Mouse (Mus musculus): ENCODE data around the gene Vpreb1. TPM values are rescaled to one million over a fixed set of nuclear protein-coding genes. Genes with fewer than 3 reads are reported as not detected.
"Not testable (repeated sequence)": the region's sequence is repeated elsewhere in the genome, so short reads cannot be mapped to it uniquely, and the experiment has no call there.

Gene Vpreb1
- polyA plus RNA-seq, 1 experiment = 0.83 TPM

GRCm38 (mm10) chr16:16856731-16857476 lies 13.7 kb downstream of the Vpreb1 start:
- H3K36me3 ChIP-seq (ENCODE audit: control insufficient read depth, insufficient read depth) = no peaks in the 10 kb centered on the region

GRCm38 (mm10) chr16:16856054-16856453 lies 14.6 kb downstream of the Vpreb1 start:
- H3K27me3 ChIP-seq (ENCODE audit: control insufficient read depth, insufficient read depth, insufficient read length); H3K4me2 ChIP-seq (ENCODE audit: low read depth); H3K79me2 ChIP-seq (ENCODE audit: control insufficient read depth, insufficient read depth); H3ac ChIP-seq (ENCODE audit: control insufficient read depth, insufficient read length); H3K36me3 ChIP-seq (ENCODE audit: control insufficient read depth, insufficient read depth); H3K4me3 ChIP-seq: not testable (repeated sequence)

More at GRCm38 (mm10) chr16:16856731-16857476, 13.7 kb downstream of the Vpreb1 start:
- Histone ChIP-seq H3ac (ENCODE audit: control insufficient read depth, insufficient read length) (no peak overlapping the region), H3K79me2 (ENCODE audit: control insufficient read depth, insufficient read depth) (no peaks in the 10 kb centered on the region), H3K4me3 (no peak overlapping the region), H3K4me2 (ENCODE audit: low read depth) (no peak overlapping the region), H3K27me3 (ENCODE audit: control insufficient read depth, insufficient read depth, insufficient read length) (peaks cover 4% of the 10 kb centered on the region)
- no peak for TF ChIP-seq E2F4 (IDR thresholded peaks at IDR 0.05; ENCODE audit: insufficient read depth)
- no peak for TF ChIP-seq TCF3 (IDR thresholded peaks at IDR 0.05; ENCODE audit: insufficient read length, low read depth)
- TF ChIP-seq TCF12 (IDR thresholded peaks at IDR 0.05; ENCODE audit: insufficient read depth, poor library complexity, severe bottlenecking) = no peak
- no peak for TF ChIP-seq MYOG (IDR thresholded peaks at IDR 0.05; ENCODE audit: control insufficient read depth in 1 of 3, insufficient read depth in 1 of 3, insufficient read length in 2 of 3, low read depth in 2 of 3)
- no peak for TF ChIP-seq REST (IDR thresholded peaks at IDR 0.05; ENCODE audit: insufficient read depth, insufficient read length)
- no peak for TF ChIP-seq CEBPB (IDR thresholded peaks at IDR 0.05; ENCODE audit: insufficient read depth, poor library complexity, severe bottlenecking)
- TF ChIP-seq POLR2AphosphoS2 (IDR thresholded peaks at IDR 0.05; ENCODE audit: insufficient read length, low read depth) = no peak
- TF ChIP-seq POLR2A (IDR thresholded peaks at IDR 0.05; ENCODE audit: insufficient read length, low read depth) = no peak
- no peak for TF ChIP-seq USF1 (IDR thresholded peaks at IDR 0.05; ENCODE audit: low read depth)
- TF ChIP-seq MAX (IDR thresholded peaks at IDR 0.05; ENCODE audit: low read depth) = no peak
- TF ChIP-seq MYOD1 (IDR thresholded peaks at IDR 0.05; ENCODE audit: control insufficient read depth in 1 of 3, insufficient read length in 2 of 3, low read depth in 2 of 3) = no peak
- TF ChIP-seq SRF (IDR thresholded peaks at IDR 0.05; ENCODE audit: control insufficient read depth, insufficient read length, low read depth) = no peak

- Histone ChIP-seq H3K36me3 (ENCODE audit: control insufficient read depth, insufficient read depth) (no peaks in the 10 kb centered on the region), H3K27me3 (ENCODE audit: control insufficient read depth, insufficient read depth, insufficient read length) (peaks cover 4% of the 10 kb centered on the region), H3K4me2 (ENCODE audit: low read depth) (no peak overlapping the region), H3K4me3 (no peak overlapping the region), H3K79me2 (ENCODE audit: control insufficient read depth, insufficient read depth) (no peaks in the 10 kb centered on the region), H3ac (ENCODE audit: control insufficient read depth, insufficient read length) (no peak overlapping the region)
- TF ChIP-seq MAX (IDR thresholded peaks at IDR 0.05; ENCODE audit: low read depth) = no peak
- no peak for TF ChIP-seq SRF (IDR thresholded peaks at IDR 0.05; ENCODE audit: control insufficient read depth, insufficient read length, low read depth)
- no peak for TF ChIP-seq TCF12 (IDR thresholded peaks at IDR 0.05; ENCODE audit: insufficient read depth, poor library complexity, severe bottlenecking)
Measured at GRCm38 (mm10) chr16:16855541-16855940, 15.1 kb downstream of the Vpreb1 start.

- TF ChIP-seq CEBPB (IDR thresholded peaks at IDR 0.05; ENCODE audit: insufficient read depth, poor library complexity, severe bottlenecking) (no peak), MYOD1 (IDR thresholded peaks at IDR 0.05; ENCODE audit: control insufficient read depth in 1 of 3, insufficient read length in 2 of 3, low read depth in 2 of 3) (no peak), TCF12 (IDR thresholded peaks at IDR 0.05; ENCODE audit: insufficient read depth, poor library complexity, severe bottlenecking) (no peak), POLR2AphosphoS2 (IDR thresholded peaks at IDR 0.05; ENCODE audit: insufficient read length, low read depth) (no peak)
- Histone ChIP-seq H3K79me2 (ENCODE audit: control insufficient read depth, insufficient read depth) (no peaks in the 10 kb centered on the region), H3K4me2 (ENCODE audit: low read depth) (no peak overlapping the region), H3K27me3 (ENCODE audit: control insufficient read depth, insufficient read depth, insufficient read length) (peaks cover 4% of the 10 kb centered on the region), H3K4me3 (no peak overlapping the region), H3K36me3 (ENCODE audit: control insufficient read depth, insufficient read depth) (no peaks in the 10 kb centered on the region), H3ac (ENCODE audit: control insufficient read depth, insufficient read length) (no peak overlapping the region)
Measured at GRCm38 (mm10) chr16:16854836-16855235, 15.8 kb downstream of the Vpreb1 start.

- Histone ChIP-seq H3K36me3 (ENCODE audit: control insufficient read depth, insufficient read depth) (no peaks in the 10 kb centered on the region), H3K4me2 (ENCODE audit: low read depth) (no peak overlapping the region), H3K4me3 (no peak overlapping the region), H3K27me3 (ENCODE audit: control insufficient read depth, insufficient read depth, insufficient read length) (no peaks in the 10 kb centered on the region), H3K79me2 (ENCODE audit: control insufficient read depth, insufficient read depth) (no peaks in the 10 kb centered on the region), H3ac (ENCODE audit: control insufficient read depth, insufficient read length) (no peak overlapping the region)
- no peak for TF ChIP-seq POLR2A (IDR thresholded peaks at IDR 0.05; ENCODE audit: insufficient read length, low read depth)
- no peak for TF ChIP-seq MYOD1 (IDR thresholded peaks at IDR 0.05; ENCODE audit: control insufficient read depth in 1 of 3, insufficient read length in 2 of 3, low read depth in 2 of 3)
- no peak for TF ChIP-seq REST (IDR thresholded peaks at IDR 0.05; ENCODE audit: insufficient read depth, insufficient read length)
- no peak for TF ChIP-seq TCF3 (IDR thresholded peaks at IDR 0.05; ENCODE audit: insufficient read length, low read depth)
- TF ChIP-seq CEBPB (IDR thresholded peaks at IDR 0.05; ENCODE audit: insufficient read depth, poor library complexity, severe bottlenecking) = no peak
- no peak for TF ChIP-seq POLR2AphosphoS2 (IDR thresholded peaks at IDR 0.05; ENCODE audit: insufficient read length, low read depth)
- TF ChIP-seq TCF12 (IDR thresholded peaks at IDR 0.05; ENCODE audit: insufficient read depth, poor library complexity, severe bottlenecking) = no peak
- no peak for TF ChIP-seq E2F4 (IDR thresholded peaks at IDR 0.05; ENCODE audit: insufficient read depth)
- TF ChIP-seq USF1 (IDR thresholded peaks at IDR 0.05; ENCODE audit: low read depth) = no peak
- TF ChIP-seq SRF (IDR thresholded peaks at IDR 0.05; ENCODE audit: control insufficient read depth, insufficient read length, low read depth) = no peak
- TF ChIP-seq MAX (IDR thresholded peaks at IDR 0.05; ENCODE audit: low read depth) = no peak
- TF ChIP-seq MYOG (IDR thresholded peaks at IDR 0.05; ENCODE audit: control insufficient read depth in 1 of 3, insufficient read depth in 1 of 3, insufficient read length in 2 of 3, low read depth in 2 of 3) = no peak
Measured at GRCm38 (mm10) chr16:16852411-16852810, 18.2 kb downstream of the Vpreb1 start.

Data from myocyte (in vitro differentiated cells).